Mouse (Mus musculus): ENCODE results near the gene Gm11127. TPM values are rescaled to one million over a fixed set of nuclear protein-coding genes. Genes with fewer than 3 reads are reported as not detected.

Gm11127 gene
- polyA plus RNA-seq, 1 experiment from 2014 or later: not detected

DNA sequence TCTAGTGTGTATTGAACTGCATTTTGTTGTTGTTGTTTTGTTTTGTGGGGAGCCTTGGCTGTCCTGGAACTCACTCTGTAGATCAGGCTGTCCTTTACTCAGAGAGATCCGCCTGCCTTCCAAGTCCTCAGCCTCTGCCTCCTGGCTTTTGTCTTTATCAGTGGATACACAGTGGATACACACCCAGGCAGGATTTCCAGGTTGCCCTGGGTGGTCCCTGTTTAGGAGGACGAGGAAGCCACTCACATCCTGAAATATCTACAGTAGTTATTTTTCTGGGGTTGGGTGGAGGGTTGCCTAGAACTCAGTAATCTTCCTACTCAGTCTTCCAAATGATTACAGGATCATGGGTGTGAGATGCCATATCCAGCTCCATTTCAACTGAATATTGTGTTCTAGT lies 39.2 kb downstream of the Gm11127 start:
- H3K9me3 ChIP-seq: no peaks in the 10 kb centered on the region
- H3K27me3 ChIP-seq: no peaks in the 10 kb centered on the region
- no peak overlapping the region for H3K9ac ChIP-seq
- no peak overlapping the region for H3K4me3 ChIP-seq
- H3K4me1 ChIP-seq (replicated peaks): 0 out of 2 replicates have a peak, but pooled peaks cover 5% of the 10 kb centered on the region
- peaks cover 19% of the 10 kb centered on the region for H3K36me3 ChIP-seq
- no peak for ATAC-seq (ENCODE audit: low FRiP score)
- 80% methylated on average over 2 of the region's 2 CpGs for WGBS
- H3K27ac ChIP-seq: no peak overlapping the region
- no peak overlapping the region for H3K4me2 ChIP-seq

DNA sequence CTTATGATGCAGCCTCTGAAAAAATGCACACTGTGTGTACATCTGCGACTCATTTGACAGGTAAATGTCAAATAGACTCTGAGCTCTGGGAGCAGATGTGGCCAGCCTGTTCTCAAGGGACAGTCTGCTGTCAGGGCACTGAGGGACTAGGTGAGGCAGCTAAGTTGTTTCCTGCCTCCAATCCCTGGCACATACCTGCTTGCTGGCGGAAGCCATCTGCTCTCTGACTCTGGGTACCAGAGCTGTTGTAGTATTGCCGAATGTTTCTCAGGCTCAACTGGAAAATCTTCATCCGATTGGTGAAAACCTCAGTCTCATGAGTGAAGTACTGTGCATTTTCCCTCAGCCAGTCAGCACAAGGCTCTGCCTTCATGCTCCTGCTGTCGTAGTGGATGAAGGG lies 41.1 kb downstream of the Gm11127 start:
- ATAC-seq (ENCODE audit: low FRiP score): no peak
- WGBS: 93% methylated on average over 5 of the region's 5 CpGs

DNA sequence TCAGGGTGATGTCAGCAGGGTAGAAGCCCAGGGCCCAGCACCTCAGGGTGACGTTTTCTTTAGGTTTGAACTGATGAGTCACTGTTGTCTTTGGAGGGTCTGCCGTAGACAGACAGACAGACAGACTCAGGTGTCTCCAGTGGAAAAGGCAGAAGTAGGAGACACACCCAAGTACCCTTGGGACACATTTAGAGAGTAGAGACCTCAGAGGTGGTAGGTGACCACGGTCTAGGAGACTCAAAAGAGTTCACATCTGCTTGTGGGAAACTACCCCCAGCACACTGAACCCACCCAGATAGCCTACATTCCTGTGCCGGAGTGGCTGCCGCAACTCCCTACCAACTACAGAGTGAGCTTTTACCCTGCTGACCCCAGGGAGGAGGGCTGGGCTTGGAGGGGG lies 43.2 kb downstream of the Gm11127 start:
- Histone ChIP-seq H3K4me2 (no peak overlapping the region), H3K27ac (no peak overlapping the region), H3K4me3 (no peak overlapping the region), H3K9me3 (no peaks in the 10 kb centered on the region), H3K36me3 (peaks cover 19% of the 10 kb centered on the region), H3K4me1 (replicated peaks) (no peaks in the 10 kb centered on the region), H3K27me3 (no peaks in the 10 kb centered on the region), H3K9ac (no peak overlapping the region)
- WGBS: 97% methylated on average over 5 of the region's 5 CpGs
- ATAC-seq (ENCODE audit: low FRiP score): no peak

More for the DNA sequence above, 41.1 kb downstream of the Gm11127 start:
- Histone ChIP-seq H3K9ac (no peak overlapping the region), H3K4me2 (no peak overlapping the region), H3K36me3 (peaks cover 19% of the 10 kb centered on the region), H3K4me1 (replicated peaks) (0 out of 2 replicates have a peak, but pooled peaks cover 3% of the 10 kb centered on the region), H3K4me3 (no peak overlapping the region), H3K27me3 (no peaks in the 10 kb centered on the region), H3K9me3 (no peaks in the 10 kb centered on the region), H3K27ac (no peak overlapping the region)

Other genes starting within 250 kb of the Gm11127 start
- gene Ier3, start 236.7 kb downstream of the Gm11127 start, polyA plus RNA-seq (2015; fragmentation: Nextera tagmentation; extraction: Ambion mirVana): 8.2 and 9.2 TPM in 2 replicates
- 75.2 and 78.8 TPM in 2 replicates for gene Flot1, start 235.1 kb downstream of the Gm11127 start, polyA plus RNA-seq (2015; fragmentation: Nextera tagmentation; extraction: Ambion mirVana)
- 1,714 and 1,822 TPM in 2 replicates for gene Tubb5, start 220.1 kb downstream of the Gm11127 start, polyA plus RNA-seq (2015; fragmentation: Nextera tagmentation; extraction: Ambion mirVana)
- gene Mdc1, start 216.9 kb downstream of the Gm11127 start, polyA plus RNA-seq (2015; fragmentation: Nextera tagmentation; extraction: Ambion mirVana): 11.0 and 11.3 TPM in 2 replicates
- 26.4 and 26.9 TPM in 2 replicates for gene Nrm, start 197.1 kb downstream of the Gm11127 start, polyA plus RNA-seq (2015; fragmentation: Nextera tagmentation; extraction: Ambion mirVana)
- 26.9 and 30.5 TPM in 2 replicates for gene Ppp1r18, start 192.8 kb downstream of the Gm11127 start, polyA plus RNA-seq (2015; fragmentation: Nextera tagmentation; extraction: Ambion mirVana)
- gene Dhx16, start 178.6 kb downstream of the Gm11127 start, polyA plus RNA-seq (2015; fragmentation: Nextera tagmentation; extraction: Ambion mirVana): 28.6 and 35.3 TPM in 2 replicates
- gene 2310061I04Rik, start 160.9 kb downstream of the Gm11127 start, polyA plus RNA-seq (2015; fragmentation: Nextera tagmentation; extraction: Ambion mirVana): 45.8 and 48.7 TPM in 2 replicates
- 434 and 438 TPM in 2 replicates for gene Atat1, start 148.3 kb downstream of the Gm11127 start, polyA plus RNA-seq (2015; fragmentation: Nextera tagmentation; extraction: Ambion mirVana)
- 46.8 and 54.7 TPM in 2 replicates for gene Mrps18b, start 142.0 kb downstream of the Gm11127 start, polyA plus RNA-seq (2015; fragmentation: Nextera tagmentation; extraction: Ambion mirVana)
- gene Ppp1r10, start 141.9 kb downstream of the Gm11127 start, polyA plus RNA-seq (2015; fragmentation: Nextera tagmentation; extraction: Ambion mirVana): 46.0 and 47.2 TPM in 2 replicates
- 96.6 and 103 TPM in 2 replicates for gene Abcf1, start 88.6 kb downstream of the Gm11127 start, polyA plus RNA-seq (2015; fragmentation: Nextera tagmentation; extraction: Ambion mirVana)
- 53.6 and 53.7 TPM in 2 replicates for gene Gnl1, start 78.5 kb downstream of the Gm11127 start, polyA plus RNA-seq (2015; fragmentation: Nextera tagmentation; extraction: Ambion mirVana)
- 72.8 and 73.5 TPM in 2 replicates for gene Prr3, start 78.1 kb downstream of the Gm11127 start, polyA plus RNA-seq (2015; fragmentation: Nextera tagmentation; extraction: Ambion mirVana)
- 8.8 and 9.5 TPM in 2 replicates for gene H2-T24, start 37.8 kb downstream of the Gm11127 start, polyA plus RNA-seq (2015; fragmentation: Nextera tagmentation; extraction: Ambion mirVana)
- 3.2 and 3.3 TPM in 2 replicates for gene H2-T23, start 25.5 kb downstream of the Gm11127 start, polyA plus RNA-seq (2015; fragmentation: Nextera tagmentation; extraction: Ambion mirVana)
- 6.7 and 7.0 TPM in 2 replicates for gene H2-T22, start 15.6 kb downstream of the Gm11127 start, polyA plus RNA-seq (2015; fragmentation: Nextera tagmentation; extraction: Ambion mirVana)
- gene Gm6034, start 15.4 kb downstream of the Gm11127 start, polyA plus RNA-seq (2015; fragmentation: Nextera tagmentation; extraction: Ambion mirVana): not detected in 2 replicates
- not detected in 2 replicates for gene Gm19684, start 63.3 kb upstream of the Gm11127 start, polyA plus RNA-seq (2015; fragmentation: Nextera tagmentation; extraction: Ambion mirVana)
- gene Gm7030, start 71.1 kb upstream of the Gm11127 start, polyA plus RNA-seq (2015; fragmentation: Nextera tagmentation; extraction: Ambion mirVana): not detected in 2 replicates
- gene Gm8909, start 110.2 kb upstream of the Gm11127 start, polyA plus RNA-seq (2015; fragmentation: Nextera tagmentation; extraction: Ambion mirVana): not detected in 2 replicates
- gene H2-T3, start 131.9 kb upstream of the Gm11127 start, polyA plus RNA-seq (2015; fragmentation: Nextera tagmentation; extraction: Ambion mirVana): not detected in 2 replicates
- gene Rpp21, start 199.7 kb upstream of the Gm11127 start, polyA plus RNA-seq (2015; fragmentation: Nextera tagmentation; extraction: Ambion mirVana): 104 and 122 TPM in 2 replicates
- 28.3 and 29.7 TPM in 2 replicates for gene Trim39, start 213.9 kb upstream of the Gm11127 start, polyA plus RNA-seq (2015; fragmentation: Nextera tagmentation; extraction: Ambion mirVana)
- gene H2-M10.2, start 228.1 kb upstream of the Gm11127 start, polyA plus RNA-seq (2015; fragmentation: Nextera tagmentation; extraction: Ambion mirVana): 0.16 TPM in 1 of 2 replicates, not detected in the other

Data from hindbrain, embryonic 13.5 days (tissue).